Mouse (Mus musculus): ENCODE measurements around the gene Slc7a6os.

DNA sequence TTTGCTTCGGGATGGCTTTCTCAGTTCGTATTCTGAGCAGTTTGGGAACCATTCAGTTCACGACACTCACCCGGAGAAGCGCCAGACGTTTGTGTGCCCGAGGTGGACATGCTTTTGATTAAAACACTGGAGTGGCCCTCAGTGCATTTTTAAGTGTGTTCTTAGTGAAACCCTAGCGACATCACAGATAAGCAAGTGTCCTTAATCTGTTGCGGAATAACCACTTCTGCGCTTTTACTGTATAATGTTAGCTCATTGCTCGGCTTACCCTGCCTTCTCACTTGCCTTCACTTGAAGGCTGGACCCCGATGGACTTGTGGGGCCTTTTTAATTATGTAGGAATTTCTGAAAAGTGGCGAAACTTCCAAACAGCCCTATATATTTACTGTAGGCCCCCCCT, 686 bp upstream of the Slc7a6os start:
- TF ChIP-seq POLR2A (IDR thresholded peaks at IDR 0.05; ENCODE audit: insufficient read length, low read depth) (no peak), REST (IDR thresholded peaks at IDR 0.05; ENCODE audit: insufficient read depth, insufficient read length) (no peak)

All from myocyte (in vitro differentiated cells).